Mouse (Mus musculus) ES-CJ7 (cell line): ENCODE data around the gene Anp32e.
"Not testable (repeated sequence)": the region's sequence is repeated elsewhere in the genome, so short reads cannot be mapped to it uniquely, and the experiment has no call there.

ENCODE experiments used
- DNase-seq: peaks from one replicate; pipeline ENCODE4 v3.0.0; 2011; ENCODE audit warnings: low read depth, low spot score

The Anp32e gene

DNA sequence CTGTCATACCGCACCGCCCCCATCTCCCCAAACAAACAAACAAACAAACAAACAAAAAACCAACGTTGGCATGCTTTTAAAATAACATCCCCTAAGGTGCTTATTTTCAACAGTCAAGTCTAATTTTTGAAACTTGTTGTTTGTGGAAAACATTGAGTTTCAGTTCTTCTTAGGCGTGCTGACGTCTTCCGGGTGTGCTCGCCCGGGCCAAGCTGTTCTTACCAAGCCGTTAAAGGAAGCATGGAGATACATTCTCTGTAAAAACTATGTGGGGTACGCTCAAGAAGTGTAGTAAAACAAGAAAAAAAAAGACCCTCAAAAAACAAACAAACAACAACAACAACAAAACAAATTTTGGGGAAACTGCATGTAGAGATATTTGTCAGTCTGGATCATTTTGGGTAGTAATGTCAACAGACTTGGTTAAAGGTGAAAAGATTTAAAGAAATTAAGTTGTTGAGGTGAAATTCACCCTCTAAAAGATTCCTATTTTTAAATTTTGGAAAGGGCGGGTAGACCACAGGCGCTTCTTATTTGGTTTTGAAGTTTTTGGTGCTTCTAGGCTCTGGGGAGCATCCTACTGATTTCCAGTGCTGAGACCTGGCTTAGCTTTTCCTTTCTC lies 43.3 kb downstream of the Anp32e start:
- DNase-seq, result no peak

DNA sequence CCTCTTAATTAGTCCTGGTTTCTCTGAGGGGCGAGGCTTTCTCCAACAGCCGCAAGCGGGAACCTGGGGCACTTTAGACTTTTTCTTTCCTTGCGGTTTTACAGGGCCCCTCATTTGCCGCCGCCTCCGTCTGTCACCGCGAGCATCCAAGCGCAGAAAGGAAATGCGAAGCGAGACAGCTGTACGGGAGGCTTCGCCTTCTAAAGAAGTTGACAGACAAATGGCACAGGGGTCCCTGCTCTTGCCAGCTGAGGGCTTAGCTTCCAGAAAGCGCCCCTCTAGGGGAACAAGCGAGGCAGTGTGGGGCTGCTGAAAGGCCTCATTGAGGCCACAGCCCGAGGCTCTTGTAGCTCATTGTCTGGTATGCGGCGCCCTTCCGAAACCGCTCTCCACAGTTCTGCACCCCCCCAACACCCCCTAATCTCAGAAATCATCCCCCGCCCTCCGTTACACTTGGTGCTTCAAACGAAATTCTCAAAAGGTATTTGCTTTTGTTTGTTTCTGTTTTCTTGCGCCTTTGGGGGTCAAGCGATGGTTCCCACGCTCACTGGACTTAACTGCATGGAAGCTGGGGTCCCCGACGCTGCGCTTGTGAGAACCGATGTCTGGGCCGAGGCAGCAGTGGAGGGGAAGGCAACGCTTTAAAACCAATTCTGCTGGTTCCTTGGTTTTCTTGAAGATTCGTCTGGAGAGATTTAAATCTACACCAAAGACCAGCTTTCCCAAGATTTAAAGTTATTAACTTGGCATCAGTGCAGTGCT lies 44.0 kb downstream of the Anp32e start:
- no peak for DNase-seq

DNA sequence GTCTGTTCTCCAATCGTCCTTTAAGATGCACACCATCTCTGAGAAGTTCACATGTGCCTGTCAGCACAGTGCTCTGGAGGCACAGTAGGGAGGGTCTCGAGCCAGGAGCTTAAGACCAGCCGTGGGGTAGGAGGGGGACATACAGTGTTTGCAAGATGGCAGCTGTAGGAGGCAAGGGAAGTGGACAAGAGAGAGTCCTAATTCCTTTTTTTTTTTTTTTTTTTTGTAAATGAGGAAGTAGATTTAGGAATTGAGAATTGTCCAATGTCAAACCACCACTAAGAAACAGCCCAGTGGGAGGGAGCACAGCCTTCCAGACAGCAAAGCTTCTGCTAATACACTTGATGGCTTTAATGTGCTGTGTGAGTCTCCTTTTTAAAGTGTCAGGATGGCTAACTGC lies 48.0 kb downstream of the Anp32e start:
- no peak for DNase-seq

DNA sequence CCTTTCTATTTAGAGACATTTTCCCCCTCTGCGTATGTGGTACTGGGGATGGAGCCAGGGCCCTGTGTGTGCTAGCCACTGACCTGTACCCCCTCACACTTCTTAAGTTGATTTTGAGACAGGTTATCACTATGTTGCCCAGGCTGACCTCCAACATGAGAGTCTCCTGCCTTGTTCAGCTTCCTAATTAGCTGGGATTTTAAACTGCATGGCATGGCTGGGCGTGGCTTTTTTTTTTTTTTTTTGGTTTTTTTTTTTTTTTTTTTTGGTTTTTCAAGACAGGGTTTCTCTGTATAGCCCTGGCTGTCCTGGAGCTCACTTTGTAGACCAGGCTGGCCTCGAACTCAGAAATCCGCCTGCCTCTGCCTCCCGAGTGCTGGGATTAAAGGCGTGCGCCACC lies 48.5 kb downstream of the Anp32e start:
- not testable (repeated sequence) for DNase-seq

DNA sequence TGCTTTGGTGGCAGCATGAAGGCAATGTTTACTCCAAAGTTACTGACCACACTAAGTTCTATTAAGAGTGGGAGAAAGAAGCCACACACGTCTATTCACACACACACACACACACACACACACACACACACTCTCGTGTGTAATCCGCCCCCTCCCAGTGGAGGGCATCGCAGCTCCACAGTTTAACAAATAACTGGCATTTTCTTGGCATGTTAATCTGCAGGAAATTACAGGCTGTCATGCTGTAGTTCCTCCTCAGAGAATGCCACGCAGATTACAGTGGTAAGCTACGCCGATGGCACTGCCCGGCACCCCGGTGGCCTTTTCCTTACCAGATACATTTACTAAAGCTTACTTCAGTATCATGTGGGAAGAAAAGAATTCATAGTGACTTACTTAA lies 49.2 kb downstream of the Anp32e start:
- no peak for DNase-seq

DNA sequence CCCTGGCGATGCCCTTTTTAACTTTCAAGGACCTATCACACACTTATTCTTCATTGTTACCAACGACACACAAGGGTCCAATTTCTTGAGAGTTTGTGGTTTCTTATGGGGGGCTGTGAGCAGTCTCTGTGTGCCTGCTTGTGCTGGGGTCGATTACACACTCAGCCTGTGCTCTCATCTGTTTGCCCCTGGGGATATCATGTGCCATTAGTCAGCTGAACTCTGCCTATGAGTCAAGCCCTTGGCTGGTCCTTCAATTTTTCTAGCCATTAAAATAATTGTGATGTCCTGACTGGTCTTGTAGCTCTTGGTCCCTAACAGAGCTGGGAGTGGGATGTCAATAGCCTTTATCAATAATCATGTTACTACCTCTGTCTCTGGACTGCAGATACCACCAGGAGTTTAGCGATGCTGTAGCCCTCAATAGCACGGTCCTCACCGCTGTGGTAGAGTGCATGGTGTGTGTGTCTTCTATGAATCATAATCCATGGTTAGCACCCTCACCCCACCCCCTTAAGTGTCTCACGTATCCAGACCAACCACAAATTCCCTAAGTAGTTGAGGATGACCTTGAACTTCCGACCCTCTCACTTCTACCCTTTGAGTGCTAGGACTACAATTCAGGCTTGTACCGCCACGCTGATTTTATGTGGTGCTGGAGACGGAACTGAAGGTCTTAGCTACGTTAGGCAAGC lies 51.4 kb downstream of the Anp32e start:
- DNase-seq, result no peak

DNA sequence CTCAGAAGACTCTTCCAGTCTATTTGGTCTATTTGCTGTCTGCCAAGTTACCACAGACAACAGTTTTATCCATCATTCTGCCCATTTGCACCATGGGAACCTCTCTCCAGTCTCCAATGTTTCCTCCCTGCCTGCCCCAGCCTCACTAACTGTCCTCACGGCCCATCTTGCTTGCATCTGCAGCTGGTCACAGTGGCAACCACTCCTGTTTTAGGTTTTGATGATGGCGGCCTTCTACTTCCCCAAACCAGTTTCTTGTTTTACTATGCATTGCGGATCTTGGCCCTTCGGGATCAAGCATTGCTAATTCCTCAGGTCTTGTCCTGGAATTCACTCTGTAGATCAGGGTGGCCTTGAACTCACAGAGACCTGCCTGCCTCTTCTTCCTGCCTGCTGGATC lies 53.1 kb downstream of the Anp32e start:
- DNase-seq, result no peak

DNA sequence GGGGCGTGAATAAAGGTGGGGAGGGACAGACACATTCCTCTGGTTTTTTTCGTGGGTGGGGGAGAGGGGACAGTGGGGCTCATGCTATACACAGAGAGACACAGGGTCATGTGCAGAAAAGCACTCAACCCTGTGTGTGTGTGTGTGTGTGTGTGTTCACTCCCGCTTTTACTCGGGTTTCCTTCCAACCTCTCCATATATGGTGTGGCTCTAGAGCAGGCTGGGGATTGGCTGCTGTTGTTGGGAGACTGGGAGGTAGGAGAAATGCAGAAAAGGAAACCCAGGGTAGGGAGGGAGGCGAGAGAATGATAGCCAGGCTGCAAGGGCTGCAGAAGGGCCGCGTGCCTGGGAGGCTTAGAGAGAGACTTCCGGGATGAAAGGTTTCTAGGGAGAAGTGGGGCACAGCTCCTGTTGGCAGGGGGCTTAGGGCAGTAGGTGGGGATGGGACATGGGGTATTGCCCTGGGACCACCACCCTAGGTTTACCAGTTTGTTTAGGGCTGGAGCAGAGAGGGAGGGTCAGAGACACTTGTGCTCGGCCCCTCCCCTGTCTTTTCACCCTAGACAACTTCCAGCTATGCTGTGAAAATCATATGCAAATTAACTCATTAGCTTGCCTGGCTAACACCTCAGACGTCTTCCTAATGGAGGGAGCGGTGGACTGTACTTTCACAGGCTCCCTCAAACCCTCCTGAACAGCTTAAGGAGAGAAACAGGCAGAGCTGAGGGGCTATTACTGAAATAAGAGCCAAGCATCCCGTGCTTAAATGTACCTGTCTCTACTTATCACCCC lies 56.4 kb downstream of the Anp32e start:
- peak; percentile 81 for DNase-seq

DNA sequence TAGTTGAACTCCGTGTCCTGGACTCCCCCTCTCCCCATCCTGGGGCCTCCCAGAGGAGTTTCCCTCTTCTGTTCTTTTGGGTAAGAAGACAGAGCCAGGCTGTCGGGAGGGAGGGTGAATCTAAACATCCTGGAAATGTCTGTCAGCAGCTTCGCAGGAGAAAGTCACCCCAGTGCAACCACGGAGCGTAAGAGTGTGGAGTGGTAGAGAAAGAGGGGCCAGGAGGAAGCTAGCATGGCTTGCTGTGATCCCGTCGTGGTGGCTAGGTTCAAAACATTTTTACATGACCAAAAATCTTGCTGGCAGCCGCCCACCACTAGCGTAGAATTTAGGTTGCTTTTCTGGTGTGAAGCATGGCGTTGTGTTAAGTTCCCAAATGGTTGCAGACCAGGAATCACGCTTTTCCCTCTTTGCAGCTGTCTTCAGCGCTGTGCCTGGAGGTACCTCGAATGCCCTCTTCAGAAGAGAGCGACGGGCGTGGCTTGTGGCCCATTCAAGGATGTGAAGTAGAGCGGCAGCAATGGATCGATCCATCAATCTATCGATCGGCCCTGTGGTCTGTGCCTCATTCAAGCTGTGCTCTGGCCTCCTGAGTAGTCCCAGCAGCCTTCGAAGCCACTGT lies 57.1 kb downstream of the Anp32e start:
- DNase-seq, result peak; percentile 84

DNA sequence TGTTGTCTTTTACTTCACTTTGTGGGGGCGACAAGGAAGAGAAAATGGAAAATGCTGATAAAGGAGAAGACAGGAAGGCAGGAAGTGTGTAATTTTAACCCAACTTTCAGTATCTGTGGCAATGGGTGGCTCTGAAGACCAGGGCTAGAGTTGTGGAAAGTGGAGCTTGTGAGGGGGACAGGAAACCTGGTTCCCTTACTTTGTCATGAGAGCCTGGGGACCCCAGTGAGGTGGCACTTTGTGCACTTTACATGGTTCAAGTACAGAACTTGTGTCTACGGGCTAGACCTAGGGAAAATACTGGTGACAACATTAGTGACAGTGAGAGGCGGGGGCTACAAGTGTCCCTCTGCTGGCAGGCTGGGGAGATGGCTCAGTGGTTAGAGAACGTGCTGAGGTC lies 57.9 kb downstream of the Anp32e start:
- no peak for DNase-seq

DNA sequence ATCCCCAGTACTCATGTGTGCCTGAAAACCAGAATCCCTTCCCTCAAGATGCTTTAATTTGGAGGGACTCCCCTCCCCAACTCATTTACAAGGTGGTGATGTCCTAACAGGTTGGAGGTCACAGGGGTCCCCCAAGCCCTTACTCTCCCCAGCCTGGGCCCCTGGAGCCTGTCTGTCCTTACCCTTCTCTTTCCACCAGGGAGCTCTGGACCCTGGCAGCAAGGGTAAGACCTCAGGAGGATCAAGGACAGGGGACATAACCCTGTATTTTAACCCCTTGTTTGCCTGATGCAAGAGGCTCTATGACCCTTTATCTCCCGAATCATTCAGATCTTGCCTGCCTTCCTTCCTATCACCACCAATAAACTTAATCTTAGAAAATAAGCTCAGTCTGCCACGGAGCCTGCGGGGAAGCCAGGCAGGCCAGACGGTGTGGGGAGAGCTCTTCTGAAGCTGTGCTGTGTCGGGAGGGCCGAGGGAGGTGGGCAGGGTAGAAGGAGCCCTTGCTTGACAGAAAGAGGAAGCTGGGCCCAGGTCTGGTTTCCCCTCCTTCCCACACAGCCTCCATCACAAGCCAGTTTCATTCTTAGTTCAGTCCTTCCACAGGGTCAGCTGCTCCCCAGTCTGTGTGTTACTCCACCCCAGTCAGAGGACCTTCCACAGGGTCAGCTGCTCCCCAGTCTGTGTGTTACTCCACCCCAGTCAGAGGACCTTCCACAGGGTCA lies 58.5 kb downstream of the Anp32e start:
- DNase-seq, result no peak

DNA sequence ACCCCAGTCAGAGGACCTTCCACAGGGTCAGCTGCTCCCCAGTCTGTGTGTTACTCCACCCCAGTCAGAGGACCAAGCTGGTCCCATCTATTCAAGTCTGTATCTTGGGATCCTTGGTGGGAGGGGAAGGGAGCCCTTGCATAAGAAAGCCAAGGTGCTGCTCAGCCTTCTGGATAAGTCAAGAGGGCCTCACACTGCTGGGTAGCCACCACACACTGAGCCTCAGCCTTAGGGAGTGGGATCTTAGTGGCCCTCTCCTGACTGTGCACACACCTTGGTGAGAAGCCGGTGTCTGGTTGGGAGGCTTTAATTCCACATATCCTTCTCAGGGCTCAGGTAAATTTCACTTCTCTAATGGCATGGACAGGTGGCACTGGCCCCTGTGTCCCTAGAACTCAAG lies 59.1 kb downstream of the Anp32e start:
- DNase-seq, result peak; percentile 27

DNA sequence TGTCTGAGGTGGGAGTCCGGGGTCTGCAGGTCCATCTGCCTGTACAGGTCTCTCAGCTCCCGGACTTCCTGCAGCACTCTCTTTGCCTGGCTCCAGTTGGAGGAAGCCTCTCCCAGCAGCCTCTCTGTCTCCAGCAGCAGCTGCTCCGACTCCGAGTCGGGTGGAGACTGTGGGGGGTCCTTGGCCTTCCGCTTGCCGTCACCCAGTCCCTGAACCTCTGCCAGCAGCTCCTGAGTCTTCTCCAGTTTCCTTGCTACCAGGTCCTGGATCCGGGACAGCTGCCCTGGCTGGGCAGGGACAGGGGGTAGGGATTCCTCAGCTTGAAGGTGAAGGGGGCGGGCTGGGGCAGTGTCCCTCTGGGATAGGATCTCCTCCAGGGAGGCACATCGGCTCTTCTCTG lies 59.9 kb downstream of the Anp32e start:
- no peak for DNase-seq

DNA sequence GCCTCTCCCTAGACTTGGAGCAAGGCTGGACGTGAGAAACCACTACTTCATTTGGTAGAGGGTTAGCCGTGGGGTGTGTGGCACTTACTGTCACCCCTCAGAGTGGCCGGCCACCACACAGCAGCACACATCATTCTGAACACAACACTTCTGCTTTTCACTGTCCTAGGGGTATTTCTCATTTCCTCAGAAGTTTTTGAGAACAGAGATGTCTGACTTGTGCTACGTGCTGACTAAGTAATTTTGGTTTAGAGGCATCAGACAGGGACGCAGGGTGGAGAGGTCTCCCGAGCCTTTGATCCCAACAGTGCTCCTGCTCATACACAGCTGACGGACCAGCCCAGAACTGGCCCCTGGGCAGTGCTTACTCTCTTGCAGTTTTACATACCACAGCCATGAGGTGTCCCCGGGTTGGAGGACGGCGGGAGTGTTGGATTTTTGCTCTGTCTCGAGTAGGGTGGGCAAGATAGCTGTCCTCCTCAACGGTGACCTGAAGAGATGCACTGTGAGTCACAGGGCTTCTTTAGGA lies 61.4 kb downstream of the Anp32e start:
- no peak for DNase-seq

DNA sequence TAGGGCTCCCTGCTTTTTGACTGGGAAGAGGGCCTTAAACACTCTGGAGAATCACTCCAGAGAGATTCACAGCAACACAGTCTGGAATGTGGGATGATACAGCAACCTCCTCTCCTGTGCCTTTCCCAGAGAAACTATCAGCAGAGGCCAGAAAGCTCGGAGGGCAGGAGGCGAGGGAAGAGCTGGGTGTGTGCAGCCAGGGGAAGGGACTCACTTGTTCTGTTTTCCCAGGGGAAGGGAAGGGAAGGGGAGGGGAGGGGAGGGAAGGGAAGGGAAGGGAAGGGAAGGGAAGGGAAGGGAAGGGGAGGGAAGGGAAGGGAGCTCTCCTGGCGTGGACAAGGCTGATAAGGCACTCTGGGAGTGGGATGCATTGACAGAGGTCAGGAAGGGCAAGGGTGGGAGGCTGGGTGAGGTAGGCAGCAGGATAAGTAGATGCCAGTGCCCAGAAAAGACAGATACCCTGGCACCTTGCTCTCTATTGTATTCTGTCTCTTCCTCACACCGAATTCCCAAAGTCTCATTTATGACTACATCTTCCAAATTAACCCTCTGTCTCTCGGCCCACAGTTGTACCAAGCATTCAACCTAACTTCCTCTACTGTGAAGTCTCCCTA lies 64.1 kb downstream of the Anp32e start:
- DNase-seq, result no peak

DNA sequence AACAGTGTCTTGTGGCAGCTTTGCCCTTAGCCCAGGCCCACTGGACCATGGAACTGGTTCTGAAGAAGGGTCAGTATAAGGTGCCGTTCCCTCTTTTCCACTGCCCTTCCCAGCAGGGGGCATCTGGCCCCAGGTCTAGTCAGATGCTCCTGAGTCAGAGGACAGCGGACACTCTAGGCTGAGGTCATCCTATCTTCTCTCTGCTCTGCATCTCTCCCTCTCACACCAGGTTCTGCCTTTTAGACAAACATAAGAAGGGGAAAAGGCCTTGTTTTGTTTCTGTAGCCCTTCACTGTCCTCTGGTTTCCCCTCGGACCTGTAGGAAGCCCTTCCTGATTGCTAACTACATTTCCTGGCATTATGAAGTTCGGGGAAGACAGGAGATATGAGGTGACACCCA lies 64.8 kb downstream of the Anp32e start:
- DNase-seq, result no peak

DNA sequence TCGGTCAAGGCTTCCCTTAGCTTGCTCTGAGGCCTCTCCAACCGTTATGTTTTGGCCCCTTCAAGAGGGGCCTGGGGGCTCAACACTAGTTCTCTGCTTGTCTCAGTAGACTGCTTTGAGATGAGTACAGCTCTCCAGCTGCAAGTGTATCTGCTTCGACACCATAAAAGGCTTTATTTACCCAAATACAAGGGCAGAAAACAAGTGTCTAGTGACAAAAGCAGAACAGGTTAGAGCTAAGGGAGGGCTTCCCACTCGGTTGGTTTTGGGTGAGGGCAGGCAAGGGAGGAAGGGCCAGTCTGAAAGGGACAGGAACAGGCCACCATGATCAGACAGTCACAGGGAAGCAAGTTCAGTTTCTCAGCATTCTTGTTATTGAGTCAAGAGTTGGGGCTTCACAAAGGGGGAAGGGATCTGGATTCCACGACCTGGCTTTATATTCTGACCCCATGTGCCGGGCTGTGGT lies 65.4 kb downstream of the Anp32e start:
- DNase-seq, result no peak

DNA sequence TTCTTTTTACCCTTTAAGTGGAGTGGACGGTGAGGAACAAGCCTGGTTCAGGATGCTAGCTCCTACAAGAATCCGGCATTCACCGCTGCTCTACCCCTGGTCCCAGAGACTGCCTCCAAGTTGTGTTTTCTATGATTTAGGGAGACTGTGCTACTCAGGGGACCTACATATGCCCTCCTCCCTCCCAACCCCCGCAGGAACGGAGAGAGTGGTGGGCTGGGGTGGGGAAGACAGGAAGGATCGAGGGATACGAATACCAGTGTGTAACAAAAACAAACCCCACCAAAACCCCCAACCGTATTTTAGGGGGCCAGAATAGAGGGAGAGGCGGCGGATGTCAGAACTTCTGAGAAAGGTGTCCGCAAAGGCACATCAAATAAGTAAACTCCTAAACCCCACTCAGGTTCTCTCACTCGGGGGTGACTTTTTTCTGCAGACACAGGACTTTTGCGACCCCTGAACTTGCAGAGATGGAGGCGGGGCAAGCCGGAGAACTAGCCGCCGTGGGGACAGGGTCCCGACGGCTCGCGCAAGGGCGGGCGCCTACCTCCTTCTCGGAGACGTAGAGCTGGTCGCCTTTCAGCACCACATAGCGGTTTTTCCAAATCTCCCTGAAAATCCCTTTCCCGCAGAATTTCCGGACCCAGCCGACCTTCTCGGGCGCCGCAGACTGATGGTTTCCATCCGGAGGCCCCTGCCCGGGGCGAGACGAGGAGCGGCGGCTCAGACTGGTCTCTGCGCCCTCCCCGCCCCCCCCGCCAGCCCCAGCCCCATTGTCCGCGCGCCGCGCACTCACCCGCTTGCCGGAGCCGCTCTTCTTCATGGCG lies 66.1 kb downstream of the Anp32e start:
- peak; percentile 37 for DNase-seq

DNA sequence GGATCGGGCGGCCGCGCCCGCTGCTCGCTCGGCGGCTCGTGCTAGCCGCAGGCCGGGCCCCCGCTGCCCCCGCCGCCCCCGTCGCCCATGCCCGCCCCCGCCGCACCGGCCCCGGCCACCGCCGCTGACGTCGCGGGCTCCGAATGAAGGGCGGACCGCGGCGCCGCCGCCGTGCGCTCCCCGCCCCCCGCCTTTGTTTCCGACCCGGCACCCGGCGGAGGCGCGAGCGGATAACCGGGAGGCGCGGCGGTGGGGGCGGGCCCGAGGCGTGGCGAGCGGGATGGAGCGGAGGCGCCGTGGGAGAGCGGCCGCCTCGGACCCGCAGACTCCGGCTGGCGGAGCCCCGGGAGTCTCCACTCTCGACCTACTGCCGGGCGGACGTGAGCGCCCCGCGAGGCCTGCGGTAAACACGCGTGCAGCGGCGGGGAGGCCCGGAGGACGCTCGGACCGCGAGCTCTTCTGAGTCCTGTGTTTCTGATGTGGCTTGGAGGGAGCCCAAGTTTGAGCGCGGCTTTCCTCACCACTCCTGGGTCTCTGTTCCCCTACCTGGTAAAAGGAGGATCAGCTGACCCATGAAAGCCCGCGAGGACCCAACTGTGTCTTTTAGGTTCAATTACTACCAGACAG lies 66.9 kb downstream of the Anp32e start, which contains the start of gene Plekho1:
TSS of gene Plekho1 (minus strand) at position 200 of the 627 bp plus-strand sequence.
- no peak for DNase-seq
